Mouse (Mus musculus) megakaryocyte, embryonic 14.5 days (primary cell): ENCODE measurements around the gene Bpifc.

Source experiments
- FLI1 ChIP-seq: IDR thresholded peaks from 2 replicates; pipeline ENCODE4 v1.6.1; 2012; ENCODE audit warnings: low read length, inconsistent platforms, mixed read lengths
- GATA1 ChIP-seq: IDR thresholded peaks from 3 replicates; pipeline ENCODE4 v1.6.1; 2012; ENCODE audit warnings: mixed read lengths, low read length, inconsistent platforms, borderline replicate concordance

- TF ChIP-seq GATA1: no peak
- no peak for TF ChIP-seq FLI1
Measured at GRCm38 (mm10) chr10:86047786-86048185, 36.1 kb upstream of the Bpifc start.
